31 mouse cellular contexts compared by ENCODE assay signal in the genomic region with DNA sequence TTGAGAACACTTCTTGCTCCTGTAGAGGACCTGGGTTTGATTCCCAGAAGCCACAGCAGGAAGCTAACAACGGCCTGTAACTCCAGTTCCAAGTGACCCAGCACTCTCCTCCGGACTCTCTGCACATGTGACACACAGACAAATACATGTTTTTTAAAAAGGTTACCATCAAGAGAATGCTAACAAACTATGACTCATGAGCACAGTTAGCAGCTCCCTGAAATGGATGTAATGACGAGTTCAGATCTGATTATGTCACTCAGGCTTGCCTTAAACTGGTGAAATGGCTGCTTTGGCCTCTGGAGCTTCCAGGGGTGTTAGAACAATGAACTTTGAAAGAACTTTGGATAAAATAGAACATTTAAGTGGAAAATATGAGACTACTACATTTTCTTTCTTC. TPM values are rescaled to one million over a fixed set of nuclear protein-coding genes. Genes with fewer than 3 reads are reported as not detected.
DNase-seq lines count a peak whose midpoint lies in the region; ATAC-seq and TF ChIP-seq lines count a peak whose summit lies in the region.
"Had no signal": no experiment of that assay in that cellular context is flagged by ENCODE, and none has a peak within 500 bp of the region (broad histone marks: within the 10 kb centered on the region; RNA-seq: fewer than 3 reads in every experiment).

No protein-coding gene starts in this region.

- no peaks in the 10 kb centered on the region for H3K9me3 ChIP-seq in lung, embryonic 15.5 days
- no peaks in the 10 kb centered on the region for H3K9me3 ChIP-seq in MEL (replicated peaks; ENCODE audit: insufficient read depth, low read length)
- H3K9me3 ChIP-seq: embryonic facial prominence, embryonic 10.5 days; embryonic facial prominence, embryonic 15.5 days; forebrain, embryonic 12.5 days; hindbrain, embryonic 10.5 days; hindbrain, embryonic 15.5 days; kidney, embryonic 15.5 days; neural tube, embryonic 15.5 days; stomach, embryonic 15.5 days had no signal

- peak overlapping the region; percentile 84 for H3K27ac ChIP-seq in lung, embryonic 15.5 days
- no peak overlapping the region for H3K27ac ChIP-seq in MEL (ENCODE audit: control insufficient read depth, low read depth, low read length)
- peak overlapping the region; percentile 17; the same call in 1 of the 2 replicates for H3K27ac ChIP-seq in macrophage
- H3K27ac ChIP-seq: embryonic facial prominence, embryonic 15.5 days; forebrain, embryonic 12.5 days; kidney, embryonic 15.5 days; neural tube, embryonic 15.5 days; stomach, embryonic 15.5 days had no signal

- TF ChIP-seq EP300 in MEL (IDR thresholded peaks at IDR 0.05; ENCODE audit: low read depth in 1 of 2, low read length in 2 of 2): no peak

- H3K27me3 ChIP-seq in lung, embryonic 15.5 days: no peaks in the 10 kb centered on the region
- peaks cover 1 to 2% of the 10 kb centered on the region in 2 experiments; a peak in 2 of 4 replicates for H3K27me3 ChIP-seq in MEL (ENCODE audit: control insufficient read depth in 1 of 2, insufficient read depth in 2 of 2, low read length in 2 of 2)
- H3K27me3 ChIP-seq: embryonic facial prominence, embryonic 15.5 days; forebrain, embryonic 12.5 days; hindbrain, embryonic 15.5 days; kidney, embryonic 15.5 days; neural tube, embryonic 15.5 days; Patski; stomach, embryonic 15.5 days had no signal

- no peak for TF ChIP-seq POLR2A in MEL (IDR thresholded peaks at IDR 0.05; ENCODE audit: control insufficient read depth in 1 of 2, insufficient read depth in 1 of 2, low read depth in 1 of 2, low read length in 2 of 2, poor library complexity in 1 of 2)

- no peaks in the 10 kb centered on the region; the same call in 1 of the 2 replicates for H3K79me2 ChIP-seq in MEL (ENCODE audit: control insufficient read depth, insufficient read depth, low read length, poor library complexity)
- no peaks in the 10 kb centered on the region for H3K79me2 ChIP-seq in macrophage (ENCODE audit: inconsistent target)

- no peak for TF ChIP-seq RAD21 in MEL (IDR thresholded peaks at IDR 0.05; ENCODE audit: low read depth, low read length)

- no peak overlapping the region for H3K4me3 ChIP-seq in lung, embryonic 15.5 days
- H3K4me3 ChIP-seq in MEL (ENCODE audit: control insufficient read depth in 1 of 2, insufficient read depth in 1 of 2, low read depth in 2 of 2, low read length in 2 of 2): no peak overlapping the region
- H3K4me3 ChIP-seq in macrophage (ENCODE audit: inconsistent target): no peak overlapping the region

- H3K4me2 ChIP-seq in lung, embryonic 15.5 days: no peak overlapping the region

- H3K4me1 ChIP-seq in lung, embryonic 15.5 days: peaks cover 3% of the 10 kb centered on the region; the same call in 1 of the 2 replicates
- peaks cover 0 to 2% of the 10 kb centered on the region in 2 experiments; a peak in 1 of 4 replicates for H3K4me1 ChIP-seq in MEL (ENCODE audit: control insufficient read depth in 1 of 2, insufficient read depth in 2 of 2, low read length in 2 of 2)
- H3K4me1 ChIP-seq: stomach, embryonic 15.5 days had no signal

- no peaks in the 10 kb centered on the region for H3K36me3 ChIP-seq in lung, embryonic 15.5 days
- H3K36me3 ChIP-seq in MEL (ENCODE audit: control insufficient read depth in 1 of 2, insufficient read depth in 2 of 2, low read length in 2 of 2): peaks cover 0 to 6% of the 10 kb centered on the region in 2 experiments; a peak in 1 of 4 replicates
- no peaks in the 10 kb centered on the region for H3K36me3 ChIP-seq in macrophage (ENCODE audit: inconsistent target)
- H3K36me3 ChIP-seq: neural tube, embryonic 15.5 days; stomach, embryonic 15.5 days had no signal

- no peak for ATAC-seq in lung, embryonic 15.5 days (ENCODE audit: borderline replicate concordance, extremely low read depth, low FRiP score, low TSS enrichment)
- ATAC-seq: forebrain, postnatal 0 days; Patski had no signal

- no peak overlapping the region for H3K9ac ChIP-seq in lung, embryonic 15.5 days
- H3K9ac ChIP-seq in MEL (ENCODE audit: control insufficient read depth, low read depth, low read length, poor library complexity, severe bottlenecking): no peak overlapping the region
- H3K9ac ChIP-seq: embryonic facial prominence, embryonic 15.5 days had no signal

- no peak for TF ChIP-seq CTCF in MEL (IDR thresholded peaks at IDR 0.05 in 2 of 3, conservative IDR thresholded peaks at IDR 0.05 in 1 of 3; ENCODE audit: control insufficient read depth in 1 of 3, insufficient read depth in 1 of 3, low read depth in 2 of 3, low read length in 3 of 3, poor library complexity in 1 of 3, severe bottlenecking in 1 of 3)

- 72% methylated on average over 3 of the region's 3 CpGs for WGBS in lung, embryonic 15.5 days
- WGBS in macrophage (ENCODE audit: missing documents): 85% methylated on average over 3 of the region's 3 CpGs

- no peak for DNase-seq in lung, postnatal 25 days (ENCODE audit: low spot score)
- peak; percentile 17 for DNase-seq in 416B (ENCODE audit: low read depth)
- peak; percentile 16 for DNase-seq in MEL (ENCODE audit: low read depth, low spot score)
- no peak for DNase-seq in cerebellum, adult 11-12 months
- DNase-seq: adrenal gland, postnatal 36 days; cerebellum, adult 8-10 months; cerebellum, postnatal 25 days; forebrain, postnatal 0 days; gastrocnemius, postnatal 10 days; heart, postnatal 14 days; kidney, adult 18-20 months; kidney, postnatal 25 days; layer of hippocampus, postnatal 36 days; left cerebral cortex, postnatal 4 days; lung, adult 2 months; retina, postnatal 1 day; right cerebral cortex, postnatal 25 days had no signal

TF ChIP-seq in MEL, 35 proteins besides CTCF, POLR2A, EP300 and RAD21:
- TF ChIP-seq NELFE (IDR thresholded peaks at IDR 0.05; ENCODE audit: low read depth, low read length) (no peak), USF2 (IDR thresholded peaks at IDR 0.05; ENCODE audit: borderline replicate concordance in 1 of 2, insufficient read depth in 1 of 2, low read depth in 1 of 2, low read length in 2 of 2) (no peak), MEF2A (IDR thresholded peaks at IDR 0.05; ENCODE audit: extremely low read depth, insufficient replicate concordance, low read depth, low read length, poor library complexity, severe bottlenecking) (no peak), ZNF384 (IDR thresholded peaks at IDR 0.05; ENCODE audit: low read depth, low read length) (no peak), RCOR1 (IDR thresholded peaks at IDR 0.05; ENCODE audit: low read depth, low read length) (no peak), GABPA (IDR thresholded peaks at IDR 0.05; ENCODE audit: low read depth, low read length) (no peak), KAT2A (conservative IDR thresholded peaks at IDR 0.05; ENCODE audit: low read depth, low read length) (no peak), ETS1 (IDR thresholded peaks at IDR 0.05; ENCODE audit: low read depth, low read length) (no peak), POLR2AphosphoS5 (IDR thresholded peaks at IDR 0.05; ENCODE audit: borderline replicate concordance, low read depth, low read length) (no peak), ELF1 (IDR thresholded peaks at IDR 0.05; ENCODE audit: low read depth, low read length) (no peak), UBTF (IDR thresholded peaks at IDR 0.05; ENCODE audit: borderline replicate concordance, insufficient read depth, low read depth, low read length) (no peak), MAFK (IDR thresholded peaks at IDR 0.05; ENCODE audit: borderline replicate concordance, low read depth, low read length) (no peak), ZMIZ1 (IDR thresholded peaks at IDR 0.05; ENCODE audit: low read depth, low read length) (no peak), MYC (IDR thresholded peaks at IDR 0.05; ENCODE audit: low read depth, low read length) (no peak), CHD1 (IDR thresholded peaks at IDR 0.05; ENCODE audit: low read depth, low read length) (no peak), TCF12 (IDR thresholded peaks at IDR 0.05; ENCODE audit: low read depth, low read length) (no peak), MAX (IDR thresholded peaks at IDR 0.05; ENCODE audit: low read length) (no peak)

RNA-seq across cellular contexts. Expression of a gene that starts 1.2 kb away (rescaled TPM):
- polyA plus RNA-seq in lung, embryonic 15.5 days (2015; fragmentation: Nextera tagmentation; extraction: Ambion mirVana): 115 and 130 TPM in 2 replicates
- total RNA-seq in MEL (2012; rRNA removed): 64.9 and 66.2 TPM in 2 replicates
- polyA plus RNA-seq in MEL (2012; ENCODE audit: insufficient read depth in 1 of 2, insufficient read length in 2 of 2, low read depth in 1 of 2, low replicate concordance in 2 of 2, missing spikeins in 1 of 2): 10 to 100 TPM in 1 of 2 experiments, not detected in 1; 59.5 TPM
- total RNA-seq in macrophage (2018; cell fraction: chromatin; rRNA removed): 10 to 100 TPM in 10 of 26 experiments, 1 to 10 TPM in 16; 1.4 to 15.2 (median 7.2) TPM
- total RNA-seq in macrophage (2018; cell fraction: cytosol; rRNA removed): 10 to 100 TPM; 15.8 to 32.6 (median 23.7) TPM
- 10 to 100 TPM in 13 of 26 experiments, 1 to 10 TPM in 13; 2.4 to 19.7 (median 9.8) TPM for total RNA-seq in macrophage (2018; cell fraction: nucleus; rRNA removed)
- polyA plus RNA-seq in macrophage (2018): 12.6 to 42.8 TPM (median 37.7 TPM) in 3 replicates

RNA-seq across cellular contexts. Expression of a gene that starts 42.6 kb away (rescaled TPM):
- 7.4 and 8.1 TPM in 2 replicates for polyA plus RNA-seq in lung, embryonic 15.5 days (2015; fragmentation: Nextera tagmentation; extraction: Ambion mirVana)
- total RNA-seq in MEL (2012; rRNA removed): 3.3 and 4.3 TPM in 2 replicates
- polyA plus RNA-seq in MEL (2012; ENCODE audit: insufficient read depth in 1 of 2, insufficient read length in 2 of 2, low read depth in 1 of 2, low replicate concordance in 2 of 2, missing spikeins in 1 of 2): 1 to 10 TPM in 1 of 2 experiments, not detected in 1; 4.8 TPM
- 10 to 100 TPM; 17.4 to 77.8 (median 42.8) TPM for total RNA-seq in macrophage (2018; cell fraction: chromatin; rRNA removed)
- 10 to 100 TPM; 61.8 to 93.0 (median 77.5) TPM for total RNA-seq in macrophage (2018; cell fraction: cytosol; rRNA removed)
- 100 to 1,000 TPM in 12 of 26 experiments, 10 to 100 TPM in 14; 41.8 to 171 (median 92.6) TPM for total RNA-seq in macrophage (2018; cell fraction: nucleus; rRNA removed)
- 40.3 to 54.1 TPM (median 50.5 TPM) in 3 replicates for polyA plus RNA-seq in macrophage (2018)
- total RNA-seq: CH12.LX had no signal

RNA-seq across cellular contexts. Expression of a gene that starts 50.2 kb away (rescaled TPM):
- polyA plus RNA-seq in lung, embryonic 15.5 days (2015; fragmentation: Nextera tagmentation; extraction: Ambion mirVana): 2.3 TPM in 2 replicates
- total RNA-seq in MEL (2012; rRNA removed): not detected in 2 replicates
- polyA plus RNA-seq in MEL (2012; ENCODE audit: insufficient read depth in 1 of 2, insufficient read length in 2 of 2, low read depth in 1 of 2, low replicate concordance in 2 of 2, missing spikeins in 1 of 2): not detected
- under 1 TPM in 1 of 26 experiments, not detected in 25; 0.19 TPM for total RNA-seq in macrophage (2018; cell fraction: chromatin; rRNA removed)
- under 1 TPM in 2 of 26 experiments, not detected in 24; 0.04 to 0.05 TPM for total RNA-seq in macrophage (2018; cell fraction: cytosol; rRNA removed)
- not detected for total RNA-seq in macrophage (2018; cell fraction: nucleus; rRNA removed)
- polyA plus RNA-seq in macrophage (2018): not detected in 3 replicates
- total RNA-seq: monocyte, adult 5-6 weeks had no signal
- polyA plus RNA-seq: C2C12 had no signal

Comparison
In these comparisons a context has a peak if more than half of its experiments do, and no peak if none do; other contexts are left out.
1. DNase-seq: peak in 416B (single experiment) and MEL (single experiment); none in lung, postnatal 25 days (single experiment) and cerebellum, adult 11-12 months (single experiment).